Mouse (Mus musculus): ENCODE measurements around the gene Ikbkg. TPM values are rescaled to one million over a fixed set of nuclear protein-coding genes. Genes with fewer than 3 reads are reported as not detected.
"Not testable (repeated sequence)": the region's sequence is repeated elsewhere in the genome, so short reads cannot be mapped to it uniquely, and the experiment has no call there.

Gene Ikbkg
- polyA plus RNA-seq (2015; fragmentation: Nextera tagmentation; extraction: Ambion mirVana) = 19.8 and 25.8 TPM in 2 replicates

DNA sequence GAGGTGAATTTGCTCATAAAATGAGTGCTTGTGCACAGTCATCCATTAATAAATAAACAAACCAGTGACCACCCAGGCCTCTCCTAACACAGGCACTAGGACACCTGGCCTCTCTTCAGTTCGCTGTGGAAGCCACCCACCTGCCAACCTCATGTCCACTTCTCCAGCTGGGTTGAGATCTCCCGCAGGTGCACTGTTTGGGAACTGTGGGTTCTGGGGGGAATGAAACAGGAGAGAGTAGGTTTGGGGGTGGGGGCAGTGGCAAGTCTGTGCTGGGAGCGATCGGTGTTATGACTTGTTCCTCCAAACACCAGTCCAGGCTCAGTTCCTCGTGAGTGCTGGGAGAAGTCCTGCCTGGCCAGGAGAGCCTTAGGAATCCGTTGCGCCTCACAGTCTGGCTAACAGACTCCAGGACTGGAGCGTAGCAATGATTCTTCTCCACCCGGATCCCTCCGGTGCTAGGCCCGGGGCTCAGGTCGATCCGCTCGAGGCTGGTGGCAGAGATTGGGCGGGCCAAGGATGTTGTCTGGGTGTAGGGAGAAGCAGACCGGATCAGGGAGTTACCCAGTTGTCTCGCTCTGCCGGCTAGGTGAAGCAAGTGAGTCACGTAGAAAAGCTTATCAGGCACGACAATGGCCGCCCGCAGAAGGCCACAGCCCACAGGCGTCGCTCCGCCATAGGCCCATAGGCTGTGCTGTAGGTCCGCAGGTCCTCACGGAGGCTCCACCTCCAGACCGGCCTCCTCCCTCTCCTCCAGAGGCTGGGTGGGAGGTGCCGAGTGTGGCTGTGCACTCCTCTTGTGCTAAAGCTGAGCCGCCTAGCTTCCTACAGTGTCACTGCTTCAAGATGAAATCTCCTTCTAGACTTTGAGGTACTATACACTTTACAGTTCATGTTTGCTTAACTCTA is at the start of gene Ikbkg, which contains the start of gene Fam3a:
Ikbkg (plus strand) TSS at position 756 of the 909 bp plus-strand sequence.
Fam3a (minus strand) TSS at position 738 of the 909 bp plus-strand sequence.
- Histone ChIP-seq H3K4me2 (ENCODE audit: low read length) (peak within 1 kb of the TSS; percentile 67), H3K36me3 (ENCODE audit: control insufficient read depth, insufficient read depth) (no peaks in the 10 kb centered on the region), H3K4me1 (replicated peaks; ENCODE audit: control insufficient read depth, insufficient read depth, low read length) (peaks cover 9% of the 10 kb centered on the region), H3K27ac (ENCODE audit: low read length) (peak within 1 kb of the TSS; percentile 75), H3K4me3 (replicated peaks; ENCODE audit: low read length) (peak within 1 kb of the TSS; percentile 54), H3K9me3 (ENCODE audit: control insufficient read depth, low read length) (no peaks in the 10 kb centered on the region), H3K9ac (replicated peaks; ENCODE audit: low read depth, low read length) (peak within 1 kb of the TSS; percentile 78), H3K27me3 (replicated peaks; ENCODE audit: control insufficient read depth, insufficient read depth, low read length) (no peaks in the 10 kb centered on the region)
- 20% methylated on average over 30 of the region's 30 CpGs for WGBS
- ATAC-seq = peak; percentile 100

GRCm38 (mm10) chrX:74352645-74353466 is 40.2 kb upstream of the Ikbkg start:
- Histone ChIP-seq H3K4me3 (replicated peaks; ENCODE audit: low read length) (peak overlapping the region; percentile 49), H3K36me3 (ENCODE audit: control insufficient read depth, insufficient read depth) (no peaks in the 10 kb centered on the region), H3K9me3 (ENCODE audit: control insufficient read depth, low read length) (no peaks in the 10 kb centered on the region), H3K27ac (ENCODE audit: low read length) (peak overlapping the region; percentile 31; the same call in 1 of the 2 replicates), H3K9ac (replicated peaks; ENCODE audit: low read depth, low read length) (peak overlapping the region; percentile 57), H3K27me3 (replicated peaks; ENCODE audit: control insufficient read depth, insufficient read depth, low read length) (no peaks in the 10 kb centered on the region), H3K4me2 (ENCODE audit: low read length) (peak overlapping the region; percentile 64), H3K4me1 (replicated peaks; ENCODE audit: control insufficient read depth, insufficient read depth, low read length) (peaks cover 4% of the 10 kb centered on the region; the same call in 1 of the 2 replicates)
- 24% methylated on average over 13 of the region's 13 CpGs for WGBS
- ATAC-seq = peak; percentile 58

DNA sequence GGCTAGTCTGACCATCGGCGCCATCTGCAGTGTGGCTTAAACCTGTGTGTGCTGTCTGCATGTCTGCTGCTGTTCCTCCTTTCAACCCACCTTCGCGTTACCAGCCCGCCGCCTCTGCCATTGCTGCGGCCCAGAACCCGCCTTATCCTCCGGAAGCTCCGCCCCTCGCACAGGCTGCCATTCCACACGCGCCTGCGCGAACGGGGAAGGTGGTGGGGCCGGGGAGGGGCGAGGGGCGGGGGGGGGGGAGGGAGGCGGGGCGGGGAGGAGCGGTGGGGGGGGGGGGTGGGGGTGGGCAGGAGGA is 39.7 kb upstream of the Ikbkg start, which contains the start of gene Lage3:
Lage3 (minus strand) TSS at position 152 of the 304 bp plus-strand sequence.
- H3K36me3 ChIP-seq (ENCODE audit: control insufficient read depth, insufficient read depth) = no peaks in the 10 kb centered on the region
- H3K27me3 ChIP-seq (replicated peaks; ENCODE audit: control insufficient read depth, insufficient read depth, low read length) = no peaks in the 10 kb centered on the region
- peaks cover 4% of the 10 kb centered on the region; the same call in 1 of the 2 replicates for H3K4me1 ChIP-seq (replicated peaks; ENCODE audit: control insufficient read depth, insufficient read depth, low read length)
- peak; percentile 92 for ATAC-seq
- H3K9me3 ChIP-seq (ENCODE audit: control insufficient read depth, low read length) = no peaks in the 10 kb centered on the region
- WGBS = 18% methylated on average over 8 of the region's 22 CpGs
- H3K27ac ChIP-seq (ENCODE audit: low read length) = peak within 1 kb of the TSS; percentile 31; the same call in 1 of the 2 replicates
- peak within 1 kb of the TSS; percentile 57 for H3K9ac ChIP-seq (replicated peaks; ENCODE audit: low read depth, low read length)
- H3K4me3 ChIP-seq (replicated peaks; ENCODE audit: low read length) = peak within 1 kb of the TSS; percentile 49
- H3K4me2 ChIP-seq (ENCODE audit: low read length) = peak within 1 kb of the TSS; percentile 64

DNA sequence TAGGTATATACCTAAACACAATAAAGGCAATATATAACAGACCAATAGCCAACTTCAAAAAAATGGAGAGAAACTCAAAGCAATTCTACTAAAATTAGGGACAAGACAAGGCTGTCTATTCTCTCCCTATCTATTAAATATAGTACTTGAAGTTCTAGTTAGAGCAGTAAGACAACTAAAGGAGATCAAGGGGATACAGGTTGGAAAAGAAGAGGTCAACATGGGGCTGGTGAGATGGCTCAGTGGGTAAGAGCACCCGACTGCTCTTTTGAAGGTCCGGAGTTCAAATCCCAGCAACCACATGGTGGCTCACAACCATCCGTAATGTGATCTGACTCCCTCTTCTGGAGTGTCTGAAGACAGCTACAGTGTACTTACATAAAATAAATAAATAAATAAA is 36.0 kb upstream of the Ikbkg start:
- not testable (repeated sequence) for H3K27me3 ChIP-seq (replicated peaks; ENCODE audit: control insufficient read depth, insufficient read depth, low read length); ATAC-seq; H3K4me1 ChIP-seq (replicated peaks; ENCODE audit: control insufficient read depth, insufficient read depth, low read length); H3K4me2 ChIP-seq (ENCODE audit: low read length); H3K4me3 ChIP-seq (replicated peaks; ENCODE audit: low read length); H3K36me3 ChIP-seq (ENCODE audit: control insufficient read depth, insufficient read depth); H3K27ac ChIP-seq (ENCODE audit: low read length); H3K9ac ChIP-seq (replicated peaks; ENCODE audit: low read depth, low read length); H3K9me3 ChIP-seq (ENCODE audit: control insufficient read depth, low read length)
- 90% methylated on average over 2 of the region's 3 CpGs for WGBS

DNA sequence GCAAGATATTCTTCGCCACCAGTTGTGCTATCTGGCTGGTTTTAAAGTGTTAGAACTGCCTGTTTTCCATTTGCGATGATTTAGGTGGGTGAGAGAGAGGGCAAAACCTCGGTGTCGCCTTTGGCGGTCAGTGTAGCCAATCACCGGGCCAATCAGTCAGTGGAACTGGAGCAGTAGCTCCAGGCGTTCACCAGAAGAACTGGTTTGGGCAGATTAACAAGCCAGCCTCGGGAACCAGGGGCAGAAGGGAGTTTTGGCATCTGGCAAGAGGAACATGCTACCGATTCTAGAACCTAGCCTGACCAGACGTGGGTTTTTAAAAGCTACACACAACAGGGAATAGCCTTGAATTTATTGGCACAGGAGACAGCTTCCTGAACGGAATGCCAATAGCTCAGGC is 33.9 kb upstream of the Ikbkg start:
- Histone ChIP-seq H3K4me3 (replicated peaks; ENCODE audit: low read length) (no peak overlapping the region), H3K27ac (ENCODE audit: low read length) (no peak overlapping the region), H3K4me2 (ENCODE audit: low read length) (no peak overlapping the region), H3K9me3 (ENCODE audit: control insufficient read depth, low read length) (no peaks in the 10 kb centered on the region), H3K4me1 (replicated peaks; ENCODE audit: control insufficient read depth, insufficient read depth, low read length) (no peaks in the 10 kb centered on the region), H3K9ac (replicated peaks; ENCODE audit: low read depth, low read length) (no peak overlapping the region), H3K27me3 (replicated peaks; ENCODE audit: control insufficient read depth, insufficient read depth, low read length) (no peaks in the 10 kb centered on the region), H3K36me3 (ENCODE audit: control insufficient read depth, insufficient read depth) (no peaks in the 10 kb centered on the region)
- ATAC-seq = no peak
- 53% methylated on average over 11 of the region's 11 CpGs for WGBS

DNA sequence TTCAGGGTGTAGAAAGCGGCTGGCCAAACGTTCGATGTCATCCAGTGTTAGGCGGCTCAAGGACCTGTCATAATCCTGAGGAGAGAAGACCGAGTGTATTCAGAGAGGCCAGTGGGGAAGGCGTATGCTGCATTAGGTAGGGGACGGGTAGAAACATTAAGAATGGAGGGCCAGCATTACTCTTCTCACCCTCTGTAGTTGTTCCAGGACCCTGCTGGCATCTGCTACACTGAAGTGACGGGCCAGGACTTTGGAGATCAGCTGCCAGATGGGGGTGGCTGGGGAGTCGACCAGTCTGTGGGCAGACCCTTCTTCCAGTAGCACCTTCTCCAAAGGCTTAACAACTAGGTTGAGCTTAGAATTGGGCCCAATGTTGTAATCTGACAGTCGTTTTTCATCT is 25.6 kb upstream of the Ikbkg start:
- Histone ChIP-seq H3K9me3 (ENCODE audit: control insufficient read depth, low read length) (no peaks in the 10 kb centered on the region), H3K4me1 (replicated peaks; ENCODE audit: control insufficient read depth, insufficient read depth, low read length) (peaks cover 11% of the 10 kb centered on the region), H3K9ac (replicated peaks; ENCODE audit: low read depth, low read length) (peak overlapping the region; percentile 82), H3K4me3 (replicated peaks; ENCODE audit: low read length) (peak overlapping the region; percentile 63), H3K36me3 (ENCODE audit: control insufficient read depth, insufficient read depth) (no peaks in the 10 kb centered on the region), H3K27me3 (replicated peaks; ENCODE audit: control insufficient read depth, insufficient read depth, low read length) (no peaks in the 10 kb centered on the region), H3K27ac (ENCODE audit: low read length) (no peak overlapping the region), H3K4me2 (ENCODE audit: low read length) (peak overlapping the region; percentile 62)
- no peak for ATAC-seq
- WGBS = 65% methylated on average over 10 of the region's 10 CpGs

GRCm38 (mm10) chrX:74368209-74368909 is 24.7 kb upstream of the Ikbkg start:
- Histone ChIP-seq H3K4me2 (ENCODE audit: low read length) (peak overlapping the region; percentile 62), H3K4me1 (replicated peaks; ENCODE audit: control insufficient read depth, insufficient read depth, low read length) (peaks cover 11% of the 10 kb centered on the region), H3K27me3 (replicated peaks; ENCODE audit: control insufficient read depth, insufficient read depth, low read length) (no peaks in the 10 kb centered on the region), H3K4me3 (replicated peaks; ENCODE audit: low read length) (peak overlapping the region; percentile 63), H3K27ac (ENCODE audit: low read length) (peak overlapping the region; percentile 41; the same call in 1 of the 2 replicates), H3K9me3 (ENCODE audit: control insufficient read depth, low read length) (no peaks in the 10 kb centered on the region), H3K9ac (replicated peaks; ENCODE audit: low read depth, low read length) (peak overlapping the region; percentile 82), H3K36me3 (ENCODE audit: control insufficient read depth, insufficient read depth) (no peaks in the 10 kb centered on the region)
- WGBS = 27% methylated on average over 20 of the region's 49 CpGs
- peak; percentile 77 for ATAC-seq

DNA sequence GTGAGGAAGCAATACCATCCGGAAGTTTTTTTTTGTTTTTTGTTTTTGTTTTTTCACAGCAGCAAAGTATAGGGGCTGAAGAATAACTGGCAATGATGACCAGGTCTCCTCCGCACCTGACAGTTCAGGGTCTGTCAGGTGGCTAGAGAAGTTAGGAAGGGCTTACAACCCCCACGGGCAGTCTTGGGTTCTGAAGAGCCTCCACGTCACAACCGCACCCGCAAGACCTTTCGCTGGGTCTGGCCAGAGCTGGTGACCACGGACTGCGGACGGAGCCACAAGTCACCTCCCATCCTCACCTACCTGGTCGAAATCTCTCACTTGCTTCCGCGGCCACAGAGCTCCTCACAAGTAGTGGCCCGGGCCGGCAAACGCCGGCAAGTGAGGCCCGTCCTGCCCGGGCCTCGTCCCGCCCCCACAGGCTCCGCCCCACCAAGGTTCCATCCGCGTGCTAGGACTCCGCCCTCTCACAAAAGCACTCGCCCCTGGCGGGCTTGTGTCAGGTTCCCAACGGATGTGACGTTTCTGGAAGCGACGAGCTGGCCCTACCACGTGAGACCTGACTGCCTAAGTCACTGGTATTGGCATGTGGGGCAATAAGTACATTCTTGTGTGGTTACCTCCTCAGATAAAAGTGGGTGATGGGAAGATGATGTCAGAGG is 20.1 kb upstream of the Ikbkg start, which contains the start of the genes Ubl4a and Slc10a3:
Ubl4a (minus strand) TSS at position 331 of the 662 bp plus-strand sequence.
Slc10a3 (minus strand) TSS at position 462 of the 662 bp plus-strand sequence.
- peak; percentile 91 for ATAC-seq
- WGBS = 24% methylated on average over 32 of the region's 32 CpGs
- no peaks in the 10 kb centered on the region for H3K27me3 ChIP-seq (replicated peaks; ENCODE audit: control insufficient read depth, insufficient read depth, low read length)
- H3K9ac ChIP-seq (replicated peaks; ENCODE audit: low read depth, low read length) = peak within 1 kb of the TSS; percentile 56
- H3K9me3 ChIP-seq (ENCODE audit: control insufficient read depth, low read length) = no peaks in the 10 kb centered on the region
- H3K4me3 ChIP-seq (replicated peaks; ENCODE audit: low read length) = peak within 1 kb of the TSS; percentile 50
- peaks cover 4% of the 10 kb centered on the region for H3K4me1 ChIP-seq (replicated peaks; ENCODE audit: control insufficient read depth, insufficient read depth, low read length)
- peak within 1 kb of the TSS; percentile 66 for H3K4me2 ChIP-seq (ENCODE audit: low read length)
- no peak within 1 kb of the TSS for H3K27ac ChIP-seq (ENCODE audit: low read length)
- H3K36me3 ChIP-seq (ENCODE audit: control insufficient read depth, insufficient read depth) = no peaks in the 10 kb centered on the region
